Mouse (Mus musculus) kidney, postnatal 25 days (tissue): Measurements from ENCODE around the gene Plxnb1.

Experiments
- DNase-seq, 2 experiments: peaks; one replicate each; pipeline ENCODE4 v3.0.0; 2021; ENCODE audit warnings: mixed read lengths in 2 of 2

The Plxnb1 gene

GRCm38 (mm10) chr9:109095137-109095982, at the start of gene Plxnb1:
TSS of gene Plxnb1 (plus strand) at chr9:109095389.
- DNase-seq, result peak; percentile 69 to 85

GRCm38 (mm10) chr9:109046306-109046705, 48.9 kb upstream of the Plxnb1 start:
- DNase-seq, result peak; percentile 65 to 66

GRCm38 (mm10) chr9:109049316-109049715, 45.9 kb upstream of the Plxnb1 start:
- no peak for DNase-seq

DNA sequence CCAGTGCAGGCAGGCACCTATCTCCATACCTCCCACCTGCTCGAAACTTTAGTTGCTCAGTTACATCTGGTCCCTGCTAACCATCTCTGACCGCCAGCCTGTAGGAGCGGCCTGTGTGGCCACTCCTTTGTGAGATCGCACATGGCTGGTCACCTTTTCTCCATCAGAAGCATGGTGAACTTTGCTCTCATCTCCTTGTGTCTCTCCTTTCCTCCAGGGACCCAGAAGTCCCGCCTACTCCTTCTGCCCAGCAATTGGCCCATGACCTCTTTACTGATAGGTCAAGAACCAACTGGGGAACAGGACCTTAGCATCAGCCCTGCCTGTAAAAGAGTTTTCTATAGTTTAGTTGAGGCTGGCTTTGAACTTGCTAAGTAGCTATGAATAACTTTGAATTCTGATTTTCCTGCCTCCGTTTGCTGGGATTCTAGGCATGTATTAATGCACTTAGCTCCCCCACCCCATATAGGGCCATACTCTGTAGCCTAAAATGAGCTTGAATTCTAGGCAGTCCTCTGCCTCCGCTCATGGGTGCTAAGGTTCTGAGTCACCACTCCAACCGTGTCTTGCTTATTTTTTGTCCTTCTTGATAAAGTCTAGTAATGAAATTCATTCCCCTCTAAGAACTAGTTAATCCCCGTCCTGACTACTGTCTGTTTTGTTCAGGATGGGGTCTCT, 45.1 kb upstream of the Plxnb1 start:
- peak in 1 of 2 experiments; percentile 49 for DNase-seq

- DNase-seq, result no peak
These were observed 44.6 kb upstream of the Plxnb1 start for GRCm38 (mm10) chr9:109050674-109050997.

- peak in 1 of 2 experiments; percentile 11 for DNase-seq
These were observed 44.1 kb upstream of the Plxnb1 start for GRCm38 (mm10) chr9:109051011-109051501.

DNA sequence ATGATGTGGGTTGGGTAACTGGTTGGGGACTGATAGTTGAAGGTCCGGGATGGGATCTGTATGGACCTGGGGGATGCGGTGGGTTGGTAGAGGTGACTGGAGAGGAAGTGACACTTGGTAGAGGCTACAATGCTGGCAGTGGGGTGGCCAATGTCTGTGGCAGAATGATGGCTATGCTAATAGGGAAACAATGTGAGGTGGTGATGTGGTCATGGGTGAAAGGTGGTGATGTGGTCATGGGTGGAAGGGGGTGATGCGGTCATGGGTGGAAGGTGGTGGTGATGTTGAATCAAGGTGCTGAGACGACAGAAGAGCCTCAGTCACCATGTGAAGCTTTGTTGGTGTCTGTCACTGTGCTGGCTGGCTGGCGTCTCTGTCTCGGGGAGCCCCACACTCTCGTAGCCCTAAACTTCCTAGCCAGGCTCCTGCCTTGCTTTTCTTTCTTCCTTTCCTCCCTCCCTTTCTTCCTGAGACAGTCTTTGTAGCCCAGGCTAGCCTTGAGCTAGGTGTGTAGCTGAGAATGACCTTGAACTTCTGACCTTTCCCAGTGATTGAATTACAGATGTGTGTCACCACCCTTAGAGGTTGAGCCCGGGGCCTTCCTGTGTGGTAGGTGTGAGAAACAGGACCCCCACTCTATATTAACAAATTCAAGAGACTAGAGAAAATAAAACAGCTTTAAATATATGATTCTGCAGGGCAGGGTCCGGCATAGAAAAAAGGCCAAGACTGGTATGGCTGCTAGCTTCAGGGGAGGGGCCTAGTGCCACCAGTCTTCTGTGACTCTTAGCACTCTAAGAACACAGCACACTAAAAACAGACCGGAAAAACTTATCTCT, 43.3 kb upstream of the Plxnb1 start:
- no peak for DNase-seq

GRCm38 (mm10) chr9:109052490-109053260, 42.5 kb upstream of the Plxnb1 start:
- no peak for DNase-seq

GRCm38 (mm10) chr9:109053366-109053765, 41.8 kb upstream of the Plxnb1 start:
- DNase-seq, result no peak

DNA sequence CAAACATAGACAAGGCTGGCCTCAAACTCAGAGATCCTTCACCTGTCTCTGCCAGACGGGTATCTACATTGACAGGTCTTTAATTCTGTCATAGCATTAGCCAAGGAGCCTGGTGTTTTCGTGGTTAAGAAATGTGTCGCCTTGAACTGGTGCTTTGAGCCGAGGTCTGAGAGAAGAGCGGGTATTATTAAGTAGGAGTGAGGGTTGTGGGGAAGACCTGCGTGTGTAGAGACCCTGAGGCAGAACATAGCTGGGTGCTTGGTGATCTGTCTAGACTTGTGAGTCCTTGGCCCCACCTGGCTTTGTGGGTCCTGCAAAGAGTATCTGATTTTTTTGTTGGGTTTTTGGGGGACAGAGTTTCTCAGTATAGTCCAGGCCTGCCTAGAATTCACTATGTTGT, 41.3 kb upstream of the Plxnb1 start:
- no peak for DNase-seq

GRCm38 (mm10) chr9:109054712-109055111, 40.5 kb upstream of the Plxnb1 start:
- peak; percentile 72 to 85 for DNase-seq

- no peak for DNase-seq
These were observed 39.7 kb upstream of the Plxnb1 start for GRCm38 (mm10) chr9:109055271-109056030.

DNA sequence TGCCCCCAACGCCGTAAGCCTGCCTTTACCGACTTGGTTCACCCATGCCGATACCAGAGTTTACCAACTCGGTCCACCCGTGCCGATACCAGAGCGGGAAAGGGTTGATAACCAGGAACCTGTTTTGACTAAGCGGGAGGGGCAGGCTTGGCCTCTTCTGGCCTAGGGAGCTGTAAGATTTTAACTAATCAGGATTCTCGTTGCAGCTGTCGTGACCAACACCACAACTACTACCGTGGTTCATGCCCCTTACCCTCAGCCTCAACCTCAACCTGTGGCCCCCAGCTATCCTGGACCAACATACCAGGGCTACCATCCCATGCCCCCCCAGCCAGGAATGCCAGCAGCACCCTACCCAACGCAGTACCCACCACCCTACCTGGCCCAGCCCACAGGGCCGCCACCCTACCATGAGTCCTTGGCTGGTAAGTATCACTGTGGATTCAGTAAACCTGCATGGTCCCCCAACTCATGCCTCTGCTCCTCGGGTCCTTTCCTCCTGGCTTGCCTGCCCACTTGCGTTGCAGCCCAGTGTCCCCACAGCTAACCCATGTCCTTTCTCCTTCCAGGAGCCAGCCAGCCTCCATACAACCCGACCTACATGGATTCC, 39.0 kb upstream of the Plxnb1 start:
- DNase-seq, result no peak

DNA sequence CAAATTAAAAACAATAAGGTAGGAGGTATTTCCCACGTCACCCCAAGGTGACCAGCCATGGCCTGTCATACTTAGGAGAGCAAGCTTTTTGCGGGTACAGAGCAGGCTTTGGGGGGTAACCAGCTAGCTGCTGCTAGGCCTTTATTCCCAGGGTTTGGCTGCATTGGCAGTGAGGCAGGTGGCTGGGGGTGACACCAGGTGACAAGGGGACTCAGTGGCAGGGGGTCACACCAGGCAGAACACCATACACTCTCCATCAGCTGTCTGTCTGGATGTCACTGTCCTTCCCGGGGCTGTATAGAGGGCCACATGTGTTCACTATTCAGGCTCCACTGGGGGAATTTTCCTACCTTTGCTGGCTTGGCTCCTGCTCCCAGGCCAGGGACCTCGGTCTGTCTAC, 38.3 kb upstream of the Plxnb1 start:
- DNase-seq, result no peak

DNA sequence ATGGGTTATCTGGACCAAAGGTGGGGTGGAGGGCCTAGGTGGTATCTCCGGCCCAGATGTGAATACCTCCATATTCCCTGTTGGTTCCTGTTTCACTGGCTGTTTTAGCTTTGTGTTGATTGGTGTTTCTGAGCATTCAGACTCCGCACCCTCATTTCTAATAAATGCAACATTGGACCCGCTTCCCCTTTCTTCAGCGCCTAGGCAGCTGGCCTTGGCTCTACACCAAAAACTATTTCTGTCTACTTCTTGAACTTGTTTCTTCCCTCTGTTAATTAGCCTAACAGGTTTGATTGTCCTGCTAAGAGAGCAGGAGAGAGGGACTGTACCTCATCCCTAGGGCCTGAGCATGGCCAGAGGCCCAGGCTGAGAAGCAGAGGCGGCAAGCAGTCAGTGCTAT, 37.6 kb upstream of the Plxnb1 start:
- no peak for DNase-seq

DNA sequence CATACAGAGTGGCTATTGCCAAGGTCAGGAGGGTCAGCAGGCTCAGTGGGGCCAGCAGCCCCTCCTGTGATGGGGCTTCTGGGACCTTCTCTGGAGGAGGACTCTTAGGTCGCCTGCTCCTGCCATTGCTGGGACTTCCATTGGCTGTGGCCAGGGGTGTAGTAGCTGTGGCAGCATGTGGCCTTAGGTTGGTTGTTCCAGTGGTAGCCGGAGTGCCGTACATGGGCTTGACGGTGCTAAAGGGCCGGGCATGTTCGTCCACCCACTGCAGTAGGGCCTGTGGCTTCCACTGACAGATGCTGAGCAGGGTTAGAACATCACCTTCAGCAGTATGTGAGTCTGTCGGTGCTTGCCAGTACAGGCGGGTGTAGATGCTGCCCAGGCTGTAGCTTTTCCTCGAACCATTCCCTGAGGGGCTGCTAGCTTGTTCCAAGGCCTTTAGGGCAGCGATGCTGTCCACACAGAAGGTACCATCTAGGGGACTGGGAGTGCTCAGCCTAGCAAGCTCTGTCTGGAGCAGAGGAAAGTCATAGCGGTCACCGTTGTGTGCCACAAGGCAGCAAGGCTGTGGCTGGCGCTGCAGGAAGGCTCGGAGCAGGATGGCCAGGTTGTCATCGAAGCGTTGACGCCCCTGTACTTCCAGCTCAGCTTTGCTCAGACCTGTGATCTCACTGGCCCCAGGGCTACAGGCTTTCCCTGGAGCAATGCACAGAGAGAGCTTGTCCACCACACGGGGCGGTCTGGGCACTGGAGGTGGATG, 37.0 kb upstream of the Plxnb1 start:
- DNase-seq, result no peak

- peak; percentile 94 to 96 for DNase-seq
These were observed 35.9 kb upstream of the Plxnb1 start, which contains the start of gene Trex1 for GRCm38 (mm10) chr9:109059136-109059903. TSS of gene Trex1 (minus strand) at chr9:109059734.

DNA sequence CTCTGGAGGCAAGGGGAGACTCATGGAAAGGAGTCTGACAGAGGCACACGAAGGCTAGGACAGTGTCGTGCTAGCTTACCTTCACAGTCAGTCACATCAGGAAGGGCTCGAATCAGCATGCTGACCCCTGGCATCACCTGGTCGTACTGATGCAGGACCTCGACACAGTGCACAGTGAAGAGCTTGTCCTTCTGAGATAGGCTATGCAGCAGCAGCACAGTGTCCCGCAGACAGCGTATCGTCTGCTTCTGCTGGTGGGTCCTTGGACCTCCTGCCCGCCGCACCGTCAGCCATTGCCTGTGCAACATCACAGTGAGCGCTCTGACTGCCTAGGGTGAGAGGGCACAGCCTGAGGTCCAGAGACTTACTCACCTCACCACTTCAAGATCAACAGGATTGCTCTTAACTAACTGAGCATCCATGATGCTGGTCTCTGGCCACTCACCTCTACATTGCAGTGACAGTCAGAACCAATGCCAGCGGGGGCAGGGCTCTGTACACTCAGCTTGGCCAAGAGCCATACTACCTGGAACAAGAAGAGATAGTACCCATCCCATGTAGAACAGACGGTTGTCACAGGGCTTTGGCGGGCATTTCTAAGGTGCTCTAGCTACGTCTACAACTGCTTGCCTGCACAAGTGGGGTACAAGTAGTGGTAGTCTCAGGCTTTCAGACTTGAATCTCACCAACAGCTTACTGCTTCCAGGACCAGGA, 34.8 kb upstream of the Plxnb1 start:
- peak; percentile 22 to 42 for DNase-seq

DNA sequence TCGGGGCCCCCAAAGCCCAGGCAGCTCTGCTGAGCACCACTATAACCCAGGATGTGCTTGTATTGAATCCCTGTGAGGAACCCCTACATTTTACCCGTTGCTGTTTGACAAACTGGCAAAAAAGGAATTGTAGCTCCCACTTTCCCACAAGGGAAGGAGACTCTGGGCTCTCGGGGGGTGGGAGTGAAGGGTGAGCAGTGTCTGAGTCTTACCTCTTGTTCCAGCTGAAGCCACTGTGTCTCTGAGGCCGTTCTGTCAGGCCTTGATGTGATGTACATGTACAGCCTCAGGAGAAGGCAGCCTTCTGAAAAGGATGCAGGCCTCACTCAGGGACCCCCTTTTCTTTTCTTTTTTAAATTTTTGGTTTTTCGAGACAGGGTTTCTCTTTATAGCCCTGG, 34.3 kb upstream of the Plxnb1 start:
- no peak for DNase-seq
